Mouse (Mus musculus): ENCODE measurements around the gene Kcnq1.

DNA sequence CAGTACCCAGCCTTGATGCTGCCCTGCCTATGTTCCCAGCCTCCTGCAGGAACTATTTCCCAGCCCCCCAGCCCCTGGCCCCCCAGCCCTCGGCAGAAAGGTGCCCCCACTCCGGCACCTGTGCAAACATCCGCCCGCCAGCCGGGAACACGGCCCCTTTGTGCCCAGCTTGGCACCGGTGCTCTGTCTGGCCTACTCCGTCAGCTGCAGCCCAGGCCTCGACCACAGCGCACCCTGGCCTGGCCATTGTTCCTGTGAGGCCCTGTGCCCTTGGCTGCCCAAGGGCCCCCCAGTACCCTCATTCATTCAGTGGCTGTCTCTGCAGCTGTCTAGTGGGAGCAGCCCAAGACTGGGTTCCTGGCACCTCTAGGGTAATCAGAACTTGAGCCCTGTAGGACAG is 80.2 kb downstream of the Kcnq1 start:
- TF ChIP-seq CTCF (conservative IDR thresholded peaks at IDR 0.05; ENCODE audit: low read length) (no peak), NANOG (IDR thresholded peaks at IDR 0.05; ENCODE audit: borderline replicate concordance, low read length) (no peak), POU5F1 (IDR thresholded peaks at IDR 0.05; ENCODE audit: borderline replicate concordance, low read length) (no peak)
